Mouse (Mus musculus) right cerebral cortex, adult 2 months (tissue): ENCODE measurements around the gene Plcd3.

Source experiments
- DNase-seq, 2 experiments: peaks; one replicate each; pipeline ENCODE4 v3.0.0; 2021 to 2022; ENCODE audit warnings: low spot score in 2 of 2

Plcd3 gene

DNA sequence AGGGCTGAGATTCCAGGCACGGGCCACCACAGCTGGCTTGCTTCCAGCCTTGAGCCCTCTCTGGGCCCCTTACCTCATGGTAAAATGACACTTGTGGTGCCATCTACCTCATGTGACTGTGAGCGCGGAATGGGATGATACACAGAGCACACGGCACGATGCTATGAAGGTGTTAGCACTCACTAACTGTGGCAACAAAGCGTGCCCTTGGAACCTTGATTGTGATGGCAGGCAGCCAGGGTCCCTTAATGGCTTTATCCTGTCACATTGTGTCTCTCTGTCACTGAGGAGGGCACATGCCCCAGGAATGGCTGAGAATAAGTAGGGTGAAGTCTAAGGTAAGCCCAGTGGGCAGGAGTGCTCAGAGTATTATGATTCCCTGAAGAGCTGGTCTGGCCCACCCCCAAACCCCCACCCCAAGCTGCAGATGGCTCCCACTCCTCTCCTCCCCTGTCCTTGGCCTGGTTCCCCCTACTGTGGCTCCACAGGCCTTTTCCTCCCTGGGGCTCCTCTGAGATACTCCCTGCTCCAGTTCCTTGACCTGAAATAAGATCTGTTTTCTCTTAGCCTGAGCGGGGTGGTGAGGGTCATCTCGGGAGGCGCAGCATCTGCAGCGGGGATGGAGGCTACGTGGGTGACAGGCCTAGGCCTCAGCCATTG is 2.8 kb downstream of the Plcd3 start:
- no peak for DNase-seq

DNA sequence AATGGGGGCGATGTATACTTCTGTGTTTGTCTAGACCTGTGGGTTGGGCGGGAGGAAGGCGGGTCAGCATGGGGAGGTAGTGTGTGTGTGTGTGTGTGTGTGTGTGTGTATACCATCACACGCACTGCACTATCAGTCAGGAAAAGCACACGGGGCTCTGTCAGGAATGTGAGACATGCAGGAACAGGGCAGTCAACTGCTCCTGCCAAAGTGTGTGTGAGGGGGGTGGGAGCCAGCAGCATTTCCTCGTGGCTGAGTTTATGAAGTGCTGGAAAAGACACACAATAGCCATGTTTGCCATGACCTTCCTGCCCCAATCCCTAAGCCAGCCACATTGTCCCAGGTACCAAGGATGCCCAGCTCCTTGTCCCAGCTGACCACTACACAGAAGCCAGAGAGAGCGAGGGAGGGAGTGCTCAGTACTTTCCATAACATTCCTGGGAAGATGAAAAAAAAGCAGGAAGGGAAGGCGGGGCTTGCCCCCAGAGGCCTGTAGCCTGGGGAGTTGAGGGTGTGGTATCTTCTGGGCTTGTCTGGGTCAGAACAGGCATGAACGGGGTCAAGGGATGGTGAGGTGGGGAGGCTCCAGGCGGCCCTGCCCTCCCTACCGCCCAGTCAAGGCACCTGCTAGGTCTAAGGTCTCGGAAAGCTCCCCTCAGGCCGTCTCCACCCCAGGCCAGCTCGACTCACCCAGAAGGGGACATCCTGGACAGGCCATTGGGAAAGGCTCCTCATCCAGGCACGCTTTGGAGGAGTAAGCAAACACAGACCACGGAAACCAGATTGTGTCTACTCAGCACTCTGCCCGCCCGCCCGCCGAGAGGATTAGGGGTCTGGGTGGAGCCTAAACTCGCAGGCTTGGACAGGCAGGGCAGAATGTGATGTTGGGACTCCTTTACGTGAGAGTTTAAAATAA is 4.2 kb downstream of the Plcd3 start:
- no peak for DNase-seq

DNA sequence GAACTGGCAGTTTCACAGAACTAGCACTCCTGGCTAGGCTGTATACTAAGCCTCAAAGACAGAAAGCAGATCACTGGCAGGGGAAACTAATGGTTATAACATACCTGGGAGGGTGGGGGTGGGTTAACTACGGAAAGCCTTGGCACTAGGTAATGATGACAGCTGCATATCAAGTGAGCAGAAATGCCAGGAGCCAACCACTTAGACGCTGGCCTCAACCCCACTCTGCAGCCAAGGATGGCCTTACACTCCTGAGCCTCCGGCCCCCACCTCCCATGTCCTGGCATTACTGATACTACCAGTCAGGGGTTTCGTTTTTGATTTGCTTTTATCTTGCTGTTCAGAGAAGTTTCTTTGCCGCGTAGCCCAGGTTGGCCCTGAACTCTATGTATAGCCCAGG is 5.7 kb downstream of the Plcd3 start:
- DNase-seq = no peak

DNA sequence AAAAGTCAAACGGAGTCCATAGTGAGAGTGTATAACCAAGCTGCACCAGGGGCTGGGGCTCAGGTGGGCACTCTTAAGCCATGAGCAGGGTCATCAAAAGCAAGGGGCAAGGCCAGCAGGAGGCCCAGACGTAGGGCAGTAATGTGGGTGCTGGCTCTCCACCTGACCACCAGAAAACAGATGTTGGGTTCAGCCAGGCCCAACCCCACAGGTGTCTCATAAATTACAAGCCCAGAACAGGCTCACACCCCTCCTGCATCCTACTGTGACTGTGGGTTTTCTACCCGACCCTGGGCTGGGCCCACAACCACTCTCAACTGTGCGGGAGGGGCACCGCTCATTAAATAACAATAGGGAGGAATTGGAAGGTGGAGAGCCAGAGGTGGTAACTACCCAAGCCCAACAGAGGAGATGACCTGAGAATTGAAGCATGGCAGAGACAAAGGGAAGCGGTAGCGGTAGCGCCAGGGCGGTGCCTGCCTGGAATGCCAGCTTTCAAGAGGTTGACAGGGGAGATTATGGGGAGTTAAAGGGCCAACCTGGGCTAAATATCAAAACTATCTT is 6.3 kb downstream of the Plcd3 start:
- no peak for DNase-seq

DNA sequence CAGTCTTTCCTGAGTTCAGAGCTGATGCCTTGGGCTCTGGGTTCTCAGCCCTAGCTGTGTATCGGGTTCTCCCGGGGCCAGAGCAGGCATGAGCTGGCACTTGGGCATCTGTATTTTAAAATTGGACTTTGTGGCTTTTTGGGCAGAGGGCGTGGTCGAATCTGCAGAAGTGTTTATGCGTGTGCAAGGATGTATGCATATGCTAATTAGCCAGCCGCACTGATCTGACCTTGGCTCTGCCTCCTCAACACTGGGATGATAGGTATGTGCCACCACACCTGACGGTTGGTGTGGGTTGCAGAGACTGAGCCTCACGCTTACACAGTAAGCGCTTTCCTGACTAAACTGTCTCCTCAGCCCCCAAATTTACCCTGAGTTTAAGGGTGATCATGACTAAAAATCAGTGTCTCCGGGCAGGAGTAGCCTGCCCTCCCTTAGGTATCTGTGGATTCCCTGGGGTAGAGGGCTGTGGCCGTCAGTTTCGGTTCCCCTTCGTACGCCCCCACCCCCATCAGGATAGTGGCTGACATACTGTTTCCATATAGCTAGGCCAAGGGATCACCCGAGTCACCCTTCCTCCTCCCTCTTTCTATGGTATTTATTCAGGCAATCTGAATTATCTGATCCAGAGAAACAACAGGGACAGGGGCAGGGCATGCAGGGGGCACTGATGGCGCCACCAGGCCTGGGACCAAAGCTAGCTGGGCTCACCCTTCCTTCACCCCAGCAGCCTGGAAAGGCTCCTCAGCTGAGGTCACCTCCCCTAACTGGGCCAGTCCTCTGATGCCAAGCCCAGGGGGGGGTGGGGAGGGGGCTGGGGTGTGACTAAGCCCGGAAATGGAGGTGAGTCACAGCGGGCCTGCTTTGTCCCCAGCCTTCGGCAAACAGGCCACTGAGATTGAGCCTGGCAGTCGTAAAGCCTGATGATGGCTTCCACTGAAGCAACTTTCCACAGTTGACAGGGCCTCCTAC is 7.3 kb downstream of the Plcd3 start:
- DNase-seq = no peak

DNA sequence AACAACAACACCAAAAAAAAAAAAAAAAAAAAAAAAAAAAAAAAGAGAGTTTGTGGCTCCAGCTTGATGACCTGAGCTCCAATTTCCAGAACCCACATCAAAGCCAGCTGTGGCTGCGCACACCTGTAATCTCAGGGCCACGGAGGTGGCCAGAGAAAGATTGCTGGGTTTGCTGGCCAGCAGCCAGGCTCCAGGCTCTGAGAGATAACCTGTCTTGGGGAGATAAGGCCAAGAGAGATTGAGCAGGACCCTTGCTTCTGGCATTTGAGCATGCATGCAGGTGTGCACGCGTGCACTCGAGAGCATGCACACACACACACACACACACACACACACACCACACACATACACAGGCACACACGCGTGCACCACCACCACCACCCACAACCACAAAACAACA is 8.2 kb downstream of the Plcd3 start:
- DNase-seq = no peak

DNA sequence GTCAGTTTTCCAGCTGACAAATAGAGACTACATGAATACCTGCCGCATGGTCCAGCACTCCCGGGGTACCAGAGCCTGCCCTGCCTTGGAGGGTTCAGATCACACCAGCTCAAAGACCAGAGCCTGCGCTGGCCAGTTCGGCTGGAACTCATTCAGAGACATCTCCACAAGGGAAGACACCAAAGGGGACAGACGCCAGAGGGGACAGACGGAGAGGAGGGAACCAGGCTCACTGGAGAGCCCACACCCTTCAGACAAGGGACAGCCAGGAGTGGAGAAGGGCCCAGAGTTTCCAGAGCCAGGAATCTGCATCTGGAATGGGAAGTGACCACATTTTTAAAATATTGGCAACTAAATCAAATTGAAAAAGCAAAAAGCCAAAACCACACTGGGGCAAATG is 19.8 kb downstream of the Plcd3 start:
- DNase-seq = no peak

DNA sequence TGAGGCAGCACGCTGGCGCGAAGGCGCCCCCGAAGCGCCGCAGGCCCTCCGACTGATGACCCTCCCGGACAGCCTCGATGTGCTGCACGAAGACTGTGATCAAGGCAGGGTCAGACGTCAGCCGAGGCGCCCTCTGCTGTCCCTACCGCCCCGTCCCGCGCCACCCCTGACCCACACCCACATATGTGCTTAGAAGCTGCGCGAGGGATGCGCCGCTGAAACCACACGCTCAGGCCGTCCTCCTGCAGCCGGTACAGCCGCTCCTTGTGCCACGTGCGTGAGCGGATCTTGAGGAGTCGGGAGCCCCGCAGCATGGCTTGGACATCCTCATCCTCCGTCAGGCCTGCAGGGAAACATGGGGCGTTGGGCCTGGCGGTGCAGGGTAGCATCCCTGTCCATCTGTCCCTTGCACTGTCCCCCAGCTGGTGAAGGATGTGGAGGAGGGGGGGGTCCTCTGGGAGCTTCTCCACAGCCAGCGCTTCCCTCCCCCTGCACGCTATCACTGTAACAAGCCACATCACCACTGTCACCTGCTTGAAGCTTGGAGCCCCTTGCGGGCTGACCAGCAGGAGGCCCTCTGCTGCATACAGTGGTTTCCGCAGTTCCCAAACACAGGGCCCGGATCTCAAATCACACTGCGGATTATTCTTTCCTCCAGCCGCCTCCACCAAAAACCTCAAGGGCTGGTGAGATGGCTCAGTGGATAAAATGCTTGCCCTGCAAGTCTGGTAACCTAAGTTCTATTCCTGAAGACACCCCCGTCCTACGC is 21.0 kb downstream of the Plcd3 start:
- DNase-seq = no peak

DNA sequence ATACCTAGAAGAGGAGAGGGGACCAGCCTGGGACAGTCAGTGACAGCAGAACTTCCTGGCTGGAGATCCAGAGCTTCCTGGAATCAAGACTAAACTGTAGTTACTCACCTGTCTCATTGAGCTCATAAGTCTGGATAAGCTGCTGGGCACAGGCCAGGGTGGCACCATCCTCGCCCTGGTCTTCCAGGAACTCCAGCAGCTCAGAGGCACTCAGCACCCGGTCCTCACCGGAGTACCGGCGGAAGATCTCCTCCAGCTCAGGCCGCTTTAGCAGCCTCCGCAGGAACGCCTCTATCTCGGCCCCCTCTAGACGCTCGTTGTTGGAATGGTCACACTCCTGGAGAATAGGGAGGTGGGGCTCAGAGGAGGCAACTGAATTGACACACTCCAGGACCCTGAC is 23.3 kb downstream of the Plcd3 start:
- no peak for DNase-seq

DNA sequence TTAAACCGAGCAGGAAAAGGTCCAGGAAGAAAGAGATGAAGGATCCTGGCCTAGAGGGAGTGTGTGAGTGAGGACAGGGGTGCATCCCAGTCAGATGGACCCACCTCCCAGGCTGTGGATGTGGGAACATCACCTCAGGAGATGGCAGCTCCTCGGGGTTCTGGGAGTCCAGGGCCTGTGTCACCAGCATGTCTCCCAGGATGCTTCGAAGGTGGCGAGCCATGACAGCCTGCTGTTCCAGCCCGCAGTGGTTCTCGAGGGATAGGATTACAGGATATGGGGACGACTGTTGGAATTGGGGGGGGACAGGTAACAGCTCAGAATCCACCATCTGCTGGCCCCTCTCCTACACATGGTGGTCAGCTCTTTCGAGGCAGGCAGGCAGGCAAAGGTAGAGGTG is 24.9 kb downstream of the Plcd3 start:
- no peak for DNase-seq

DNA sequence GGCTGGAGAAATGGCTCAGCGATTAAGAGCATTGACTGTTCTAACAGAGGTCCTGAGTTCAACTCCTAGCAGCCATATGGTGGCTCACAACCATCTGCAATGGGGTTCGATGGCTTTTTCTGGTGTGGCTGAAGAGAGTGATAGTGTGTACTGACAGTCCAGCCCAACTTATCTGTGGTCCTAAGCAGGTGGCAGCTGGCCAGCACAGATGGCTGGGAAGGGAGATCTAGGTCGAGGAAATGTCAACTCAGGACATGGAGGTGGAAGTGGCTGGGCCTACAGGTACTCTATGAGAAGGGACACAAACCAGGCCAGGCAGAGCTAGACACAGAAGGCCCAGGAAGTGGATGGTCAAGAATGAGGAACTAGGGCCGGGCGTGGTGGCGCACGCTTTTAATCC is 25.4 kb downstream of the Plcd3 start:
- DNase-seq = no peak

DNA sequence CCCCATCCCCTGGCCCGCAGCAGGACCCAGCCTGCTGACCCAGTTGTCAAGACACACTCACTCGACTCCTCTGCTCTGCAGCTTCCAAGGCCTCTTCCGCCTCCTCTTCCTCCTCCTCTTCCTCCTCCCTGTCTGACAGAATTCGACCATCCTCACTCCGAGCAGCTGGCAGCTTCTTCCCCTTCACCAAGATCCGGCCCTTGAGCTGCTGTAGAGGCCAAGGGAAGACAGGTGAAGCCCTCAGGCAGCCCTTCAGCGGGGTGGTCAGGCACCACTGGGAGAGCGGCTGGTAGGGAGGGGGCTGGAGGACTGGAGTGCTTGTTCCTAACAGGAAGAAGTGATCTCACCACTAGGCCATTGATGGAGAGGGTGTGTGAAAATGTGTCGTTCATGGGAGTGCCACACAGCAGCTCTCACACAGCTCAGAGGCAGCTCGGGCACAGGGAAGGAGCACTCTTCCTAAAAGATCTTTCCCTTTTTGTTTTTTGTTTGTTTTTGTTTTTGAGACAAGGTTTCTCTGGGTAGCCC is 26.6 kb downstream of the Plcd3 start:
- DNase-seq = no peak

DNA sequence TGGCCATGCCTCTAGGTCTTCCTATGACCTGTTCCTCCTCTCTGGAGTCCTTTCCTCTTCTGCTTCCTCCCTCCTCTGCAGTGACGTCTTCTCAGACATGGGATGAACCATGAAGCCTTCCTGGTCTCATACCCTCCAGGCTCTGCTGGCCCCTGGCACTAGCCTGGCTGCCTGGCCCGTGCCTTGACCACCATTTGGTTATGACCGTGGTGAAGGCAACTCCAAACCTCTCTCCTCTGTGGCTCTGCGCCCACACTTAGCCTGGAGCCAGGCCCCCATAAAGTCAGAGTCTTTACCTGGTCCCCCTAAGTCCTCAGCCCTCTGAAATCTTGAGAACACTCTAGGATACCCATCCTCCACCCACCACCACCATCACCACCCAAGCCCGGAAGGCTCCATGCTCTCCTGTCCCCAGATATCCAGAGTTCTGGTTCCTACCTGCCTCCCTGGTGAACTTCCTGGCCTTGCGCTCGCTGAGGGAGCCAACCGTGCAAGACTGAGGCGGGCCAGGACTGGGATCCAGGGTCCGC is 27.3 kb downstream of the Plcd3 start:
- no peak for DNase-seq

DNA sequence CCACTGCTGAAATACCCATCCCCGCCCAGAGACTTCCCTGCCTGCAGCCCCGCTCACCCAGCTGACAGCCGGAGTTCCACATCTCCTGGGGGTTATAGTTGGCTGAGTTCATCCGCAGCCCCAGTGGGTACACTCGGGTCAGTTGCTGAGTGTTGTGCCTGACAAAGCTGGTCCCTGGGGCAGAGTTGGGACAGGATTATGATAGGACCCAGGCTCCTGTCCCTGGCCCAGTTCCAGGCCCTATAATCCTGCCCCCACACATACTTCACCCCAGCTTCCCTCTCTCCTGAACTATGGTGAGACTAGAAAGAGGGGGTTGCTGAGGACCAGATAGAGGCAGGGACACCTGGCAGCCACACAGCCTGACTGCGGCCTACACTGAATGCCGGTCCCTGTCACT is 27.8 kb downstream of the Plcd3 start:
- no peak for DNase-seq

DNA sequence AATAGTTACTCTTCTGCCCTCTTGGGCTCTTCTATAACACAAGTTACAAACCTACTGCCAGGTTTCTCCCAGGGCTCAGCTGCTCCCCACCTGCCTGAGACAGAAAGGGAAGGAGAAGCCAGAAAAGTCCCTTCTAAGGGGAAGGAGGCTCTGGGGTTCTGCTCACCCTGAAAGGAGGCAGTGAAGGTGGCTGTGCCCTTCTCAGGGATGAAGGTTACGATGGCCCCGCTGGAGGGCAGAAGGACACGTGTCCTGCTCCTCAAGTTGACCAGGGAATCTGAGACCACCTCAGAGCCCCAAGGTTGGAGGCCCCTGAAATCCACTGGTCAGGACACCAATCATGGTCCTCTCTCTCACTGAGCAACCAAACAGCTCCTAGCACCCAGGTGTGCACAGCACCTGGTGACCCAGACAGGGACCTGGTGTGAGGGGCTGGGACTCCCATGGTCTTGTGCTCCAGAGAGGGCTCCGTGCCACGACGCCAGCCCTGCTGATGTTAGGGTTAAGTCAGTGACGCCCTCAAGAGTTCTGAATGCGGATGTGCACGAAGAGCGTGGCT is 31.1 kb downstream of the Plcd3 start:
- DNase-seq = no peak

DNA sequence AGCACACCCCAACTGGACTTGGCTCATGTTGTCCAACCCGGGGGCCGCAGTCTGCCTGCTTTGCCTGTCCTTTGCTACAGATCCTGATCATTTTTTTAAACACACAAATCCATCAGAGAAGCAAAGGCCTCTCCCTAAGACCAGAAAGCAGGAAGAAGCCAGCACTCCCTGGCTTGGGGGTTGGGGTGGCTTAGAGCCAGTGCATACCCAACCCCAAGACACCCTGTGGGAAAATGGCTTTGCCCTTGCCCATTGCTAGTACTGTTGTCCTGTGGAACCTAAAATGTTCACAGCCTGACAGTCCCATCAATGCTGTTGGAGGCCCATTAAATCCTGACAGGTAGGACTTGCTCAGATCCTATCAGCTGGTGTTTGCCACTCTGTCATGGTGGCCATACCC is 31.7 kb downstream of the Plcd3 start:
- no peak for DNase-seq

DNA sequence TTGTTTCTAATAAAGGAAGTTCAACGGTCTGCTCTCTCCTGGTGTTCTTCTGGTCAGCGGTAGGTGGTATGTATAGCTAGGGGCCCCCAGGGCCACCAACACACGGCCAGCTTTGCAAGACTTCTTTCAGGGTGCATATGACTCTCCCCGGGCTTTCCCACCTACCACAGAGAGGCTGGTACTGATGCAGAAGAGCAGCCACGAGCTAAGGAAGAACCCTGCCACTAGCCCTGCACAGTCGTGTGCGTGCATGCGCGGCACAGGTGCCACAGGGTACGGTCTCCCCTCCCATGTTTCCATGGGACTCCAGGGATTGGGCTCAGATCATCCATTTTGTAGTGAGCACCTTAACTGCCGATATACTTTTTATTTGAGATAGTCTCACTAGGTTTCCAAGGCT is 32.6 kb downstream of the Plcd3 start:
- DNase-seq = no peak

DNA sequence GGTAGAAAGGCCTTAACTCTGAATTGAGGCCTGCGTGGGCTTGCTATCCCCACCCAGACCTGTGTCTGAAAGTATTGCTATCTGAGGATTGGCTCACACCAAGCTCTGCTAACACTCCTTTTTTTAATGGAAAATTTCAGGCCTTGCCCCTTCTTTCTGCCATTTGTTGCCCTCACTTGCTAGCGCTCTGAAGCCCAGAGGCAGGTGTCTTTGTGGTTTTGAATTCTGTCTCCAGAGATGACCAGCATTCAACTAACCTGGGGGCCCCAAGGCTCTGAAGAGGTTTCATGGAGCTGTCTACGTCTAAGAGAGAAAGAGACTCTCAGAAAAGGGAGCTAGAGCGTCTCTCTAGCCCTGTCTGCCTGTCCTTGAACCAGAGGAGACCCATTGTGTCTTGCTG is 33.2 kb downstream of the Plcd3 start:
- DNase-seq = no peak

DNA sequence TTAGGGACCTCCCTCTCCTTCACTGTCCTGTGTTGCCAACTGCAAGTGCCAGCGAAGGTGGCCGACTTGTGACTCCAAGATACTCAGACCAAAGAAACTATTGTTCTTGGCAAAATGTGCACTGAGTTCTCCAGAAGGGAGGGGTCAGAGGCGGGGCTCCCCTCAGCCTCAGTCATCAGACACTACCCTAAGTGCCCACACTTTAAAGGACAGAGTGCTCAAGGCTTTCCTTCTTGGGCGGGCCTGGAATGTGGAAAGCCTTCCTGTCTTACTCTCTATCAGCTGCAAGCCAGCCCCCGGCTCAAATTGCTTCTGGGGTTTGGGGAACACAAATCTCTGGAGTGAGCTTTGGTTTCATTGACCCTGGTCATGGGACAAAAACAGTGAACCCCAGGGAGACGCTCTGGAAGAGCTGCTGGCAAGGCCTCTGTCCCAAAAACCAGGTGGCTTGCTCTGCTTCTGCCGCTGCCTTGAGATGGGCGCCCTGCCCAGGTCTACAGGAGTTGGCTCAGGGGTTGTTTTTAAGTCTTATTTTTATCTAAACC is 33.9 kb downstream of the Plcd3 start:
- DNase-seq = no peak

DNA sequence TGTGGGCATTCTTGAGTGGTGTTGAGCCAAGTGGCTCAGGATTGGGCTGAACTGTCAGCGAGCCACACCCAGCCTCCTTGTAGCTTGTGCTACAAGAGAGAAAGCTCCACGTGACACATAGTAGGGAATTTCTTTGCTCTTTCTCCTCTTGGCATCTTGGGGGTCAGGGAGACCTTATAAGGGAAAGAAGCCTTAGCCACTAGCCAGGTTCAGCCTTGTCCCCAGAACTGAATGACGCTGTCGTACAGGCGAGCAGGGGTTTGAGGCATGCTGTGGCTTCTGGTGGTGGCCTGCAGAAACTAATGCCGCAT is 34.5 kb downstream of the Plcd3 start:
- no peak for DNase-seq
